Mouse (Mus musculus) cerebellum, adult 18-20 months (tissue): ENCODE measurements around the gene Wnt3a.
A peak's percentile ranks its signal among the peaks of the same experiment; 100 is the strongest.
"Not testable (repeated sequence)": the region's sequence is repeated elsewhere in the genome, so short reads cannot be mapped to it uniquely, and the experiment has no call there.

ENCODE experiments used
- DNase-seq, 2 experiments: peaks; one replicate each; pipeline ENCODE4 v3.0.0; 2021

The Wnt3a gene

GRCm38 (mm10) chr11:59307422-59308163 is 17.0 kb upstream of the Wnt3a start:
- DNase-seq = peak; percentile 78 to 80

GRCm38 (mm10) chr11:59306461-59307421 is 16.2 kb upstream of the Wnt3a start, which contains the start of gene Wnt9a:
TSS of gene Wnt9a (plus strand) at chr11:59306928.
- DNase-seq = peak in 1 of 2 experiments; percentile 49

GRCm38 (mm10) chr11:59305821-59306215 is 15.3 kb upstream of the Wnt3a start:
- DNase-seq = no peak

GRCm38 (mm10) chr11:59305008-59305820 is 14.7 kb upstream of the Wnt3a start:
- DNase-seq = no peak

GRCm38 (mm10) chr11:59302700-59303569 is 12.4 kb upstream of the Wnt3a start:
- DNase-seq = peak; percentile 73 to 84

- not testable (repeated sequence) for DNase-seq
These were observed 10.5 kb upstream of the Wnt3a start for GRCm38 (mm10) chr11:59301053-59301452.

GRCm38 (mm10) chr11:59300185-59300584 is 9.6 kb upstream of the Wnt3a start:
- no peak for DNase-seq

- DNase-seq = peak; percentile 46 to 56
These were observed 7.4 kb upstream of the Wnt3a start for GRCm38 (mm10) chr11:59297941-59298340.

GRCm38 (mm10) chr11:59293616-59294015 is 3.1 kb upstream of the Wnt3a start:
- DNase-seq = peak; percentile 62 to 69

GRCm38 (mm10) chr11:59289706-59290105 is 846 bp downstream of the Wnt3a start:
- no peak for DNase-seq

GRCm38 (mm10) chr11:59284146-59284545 is 6.4 kb downstream of the Wnt3a start:
- no peak for DNase-seq

GRCm38 (mm10) chr11:59282933-59283332 is 7.6 kb downstream of the Wnt3a start:
- DNase-seq = peak; percentile 84 to 89

- no peak for DNase-seq
These were observed 8.4 kb downstream of the Wnt3a start for GRCm38 (mm10) chr11:59282111-59282510.

- no peak for DNase-seq
These were observed 12.5 kb downstream of the Wnt3a start for GRCm38 (mm10) chr11:59278047-59278446.

- DNase-seq = no peak
These were observed 13.7 kb downstream of the Wnt3a start for GRCm38 (mm10) chr11:59276877-59277276.

GRCm38 (mm10) chr11:59274184-59274583 is 16.4 kb downstream of the Wnt3a start:
- DNase-seq = no peak

GRCm38 (mm10) chr11:59266727-59267126 is 23.8 kb downstream of the Wnt3a start:
- no peak for DNase-seq

GRCm38 (mm10) chr11:59265154-59265813 is 25.3 kb downstream of the Wnt3a start:
- no peak for DNase-seq

- DNase-seq = no peak
These were observed 26.0 kb downstream of the Wnt3a start for GRCm38 (mm10) chr11:59264593-59264992.

- no peak for DNase-seq
These were observed 26.5 kb downstream of the Wnt3a start for GRCm38 (mm10) chr11:59263870-59264563.
